Mouse (Mus musculus): ENCODE measurements around the gene Ceacam20. TPM values are rescaled to one million over a fixed set of nuclear protein-coding genes. Genes with fewer than 3 reads are reported as not detected.

The Ceacam20 gene
- polyA plus RNA-seq (2015; fragmentation: Nextera tagmentation; extraction: Ambion mirVana): not detected in 2 replicates

GRCm38 (mm10) chr7:19964985-19965579 is at the start of gene Ceacam20:
Gene Ceacam20, plus strand, starts transcription at chr7:19965412.
- no peak within 1 kb of the TSS for H3K4me3 ChIP-seq (replicated peaks; ENCODE audit: low read depth, low read length)
- no peak for TF ChIP-seq CTCF (IDR thresholded peaks at IDR 0.05; ENCODE audit: low read depth)

GRCm38 (mm10) chr7:19920166-19920505 is 45.1 kb upstream of the Ceacam20 start:
- peak overlapping the region; percentile 89 for H3K4me3 ChIP-seq (replicated peaks; ENCODE audit: low read depth, low read length)
- no peaks in the 10 kb centered on the region for H3K9me3 ChIP-seq (replicated peaks; ENCODE audit: low read length)
- H3K4me2 ChIP-seq (ENCODE audit: low read length): peak overlapping the region; percentile 91
- DNase-seq (ENCODE audit: low spot score): no peak
- no peak for ATAC-seq (replicated peaks; ENCODE audit: low FRiP score, low read depth)
- no peaks in the 10 kb centered on the region for H3K27me3 ChIP-seq (ENCODE audit: insufficient read depth, low read length)
- H3K36me3 ChIP-seq (ENCODE audit: insufficient read depth, low read length): peaks cover 11% of the 10 kb centered on the region; the same call in 1 of the 2 replicates
- 0 out of 2 replicates have a peak, but pooled peaks cover 12% of the 10 kb centered on the region for H3K4me1 ChIP-seq (replicated peaks; ENCODE audit: insufficient read depth, low read length)
- 28% methylated on average over 4 of the region's 4 CpGs for WGBS
- peak overlapping the region; percentile 90; the same call in 1 of the 2 replicates for H3K27ac ChIP-seq
- peak overlapping the region; percentile 82 for H3K9ac ChIP-seq (ENCODE audit: low read depth, low read length)
- TF ChIP-seq CTCF (IDR thresholded peaks at IDR 0.05; ENCODE audit: low read depth): no peak

More at GRCm38 (mm10) chr7:19964985-19965579, at the start of gene Ceacam20:
- Histone ChIP-seq H3K4me2 (ENCODE audit: low read length) (no peak within 1 kb of the TSS), H3K27me3 (ENCODE audit: insufficient read depth, low read length) (no peaks in the 10 kb centered on the region), H3K36me3 (ENCODE audit: insufficient read depth, low read length) (no peaks in the 10 kb centered on the region), H3K27ac (no peak within 1 kb of the TSS), H3K4me1 (replicated peaks; ENCODE audit: insufficient read depth, low read length) (no peaks in the 10 kb centered on the region), H3K9me3 (replicated peaks; ENCODE audit: low read length) (no peaks in the 10 kb centered on the region), H3K9ac (ENCODE audit: low read depth, low read length) (no peak within 1 kb of the TSS)
- WGBS: 69% methylated on average over 7 of the region's 7 CpGs
- no peak for DNase-seq (ENCODE audit: low spot score)
- no peak for ATAC-seq (replicated peaks; ENCODE audit: low FRiP score, low read depth)

- peaks cover 11% of the 10 kb centered on the region; the same call in 1 of the 2 replicates for H3K36me3 ChIP-seq (ENCODE audit: insufficient read depth, low read length)
- H3K9ac ChIP-seq (ENCODE audit: low read depth, low read length): peak within 1 kb of the TSS; percentile 82
- no peaks in the 10 kb centered on the region for H3K27me3 ChIP-seq (ENCODE audit: insufficient read depth, low read length)
- peak; percentile 87 for DNase-seq (ENCODE audit: low spot score)
- peak; percentile 89 for ATAC-seq (replicated peaks; ENCODE audit: low FRiP score, low read depth)
- no peaks in the 10 kb centered on the region for H3K9me3 ChIP-seq (replicated peaks; ENCODE audit: low read length)
- TF ChIP-seq CTCF (IDR thresholded peaks at IDR 0.05; ENCODE audit: low read depth): peak; percentile 49
- WGBS: under 1% methylated on average over 60 of the region's 60 CpGs
- peak within 1 kb of the TSS; percentile 90 for H3K27ac ChIP-seq
- 0 out of 2 replicates have a peak, but pooled peaks cover 12% of the 10 kb centered on the region for H3K4me1 ChIP-seq (replicated peaks; ENCODE audit: insufficient read depth, low read length)
- peak within 1 kb of the TSS; percentile 89 for H3K4me3 ChIP-seq (replicated peaks; ENCODE audit: low read depth, low read length)
- peak within 1 kb of the TSS; percentile 91 for H3K4me2 ChIP-seq (ENCODE audit: low read length)
Measured at GRCm38 (mm10) chr7:19920506-19921261, 44.5 kb upstream of the Ceacam20 start, which contains the start of gene Pvr. Gene Pvr, minus strand, starts transcription at chr7:19921160.

GRCm38 (mm10) chr7:19923354-19923753 is 41.9 kb upstream of the Ceacam20 start:
- TF ChIP-seq CTCF (IDR thresholded peaks at IDR 0.05; ENCODE audit: low read depth): no peak
- Histone ChIP-seq H3K27ac (no peak overlapping the region), H3K36me3 (ENCODE audit: insufficient read depth, low read length) (no peaks in the 10 kb centered on the region), H3K4me3 (replicated peaks; ENCODE audit: low read depth, low read length) (no peak overlapping the region), H3K4me2 (ENCODE audit: low read length) (no peak overlapping the region), H3K4me1 (replicated peaks; ENCODE audit: insufficient read depth, low read length) (0 out of 2 replicates have a peak, but pooled peaks cover 12% of the 10 kb centered on the region), H3K9ac (ENCODE audit: low read depth, low read length) (no peak overlapping the region), H3K27me3 (ENCODE audit: insufficient read depth, low read length) (no peaks in the 10 kb centered on the region), H3K9me3 (replicated peaks; ENCODE audit: low read length) (no peaks in the 10 kb centered on the region)
- DNase-seq (ENCODE audit: low spot score) (no peak), ATAC-seq (replicated peaks; ENCODE audit: low FRiP score, low read depth) (no peak)
- WGBS: 18% methylated on average over 2 of the region's 2 CpGs

GRCm38 (mm10) chr7:19923797-19924196 is 41.4 kb upstream of the Ceacam20 start:
- TF ChIP-seq CTCF (IDR thresholded peaks at IDR 0.05; ENCODE audit: low read depth): no peak
- WGBS: 9% methylated on average over 10 of the region's 15 CpGs
- Histone ChIP-seq H3K4me1 (replicated peaks; ENCODE audit: insufficient read depth, low read length) (0 out of 2 replicates have a peak, but pooled peaks cover 12% of the 10 kb centered on the region), H3K27me3 (ENCODE audit: insufficient read depth, low read length) (no peaks in the 10 kb centered on the region), H3K36me3 (ENCODE audit: insufficient read depth, low read length) (no peaks in the 10 kb centered on the region), H3K4me2 (ENCODE audit: low read length) (no peak overlapping the region), H3K9me3 (replicated peaks; ENCODE audit: low read length) (no peaks in the 10 kb centered on the region), H3K9ac (ENCODE audit: low read depth, low read length) (no peak overlapping the region), H3K4me3 (replicated peaks; ENCODE audit: low read depth, low read length) (no peak overlapping the region), H3K27ac (no peak overlapping the region)
- DNase-seq (ENCODE audit: low spot score): no peak
- no peak for ATAC-seq (replicated peaks; ENCODE audit: low FRiP score, low read depth)

- H3K4me3 ChIP-seq (replicated peaks; ENCODE audit: low read depth, low read length): no peak overlapping the region
- H3K36me3 ChIP-seq (ENCODE audit: insufficient read depth, low read length): no peaks in the 10 kb centered on the region
- no peak for TF ChIP-seq CTCF (IDR thresholded peaks at IDR 0.05; ENCODE audit: low read depth)
- H3K9ac ChIP-seq (ENCODE audit: low read depth, low read length): no peak overlapping the region
- H3K9me3 ChIP-seq (replicated peaks; ENCODE audit: low read length): no peaks in the 10 kb centered on the region
- 0 out of 2 replicates have a peak, but pooled peaks cover 5% of the 10 kb centered on the region for H3K4me1 ChIP-seq (replicated peaks; ENCODE audit: insufficient read depth, low read length)
- no peak for ATAC-seq (replicated peaks; ENCODE audit: low FRiP score, low read depth)
- no peak overlapping the region for H3K4me2 ChIP-seq (ENCODE audit: low read length)
- no peak for DNase-seq (ENCODE audit: low spot score)
- WGBS: 69% methylated on average over 1 of the region's 1 CpGs
- no peak overlapping the region for H3K27ac ChIP-seq
- H3K27me3 ChIP-seq (ENCODE audit: insufficient read depth, low read length): no peaks in the 10 kb centered on the region
Measured at GRCm38 (mm10) chr7:19925376-19925775, 39.8 kb upstream of the Ceacam20 start.

Data from kidney, postnatal 0 days (tissue).